Mouse (Mus musculus): ENCODE results near the gene Olfr353.

- TF ChIP-seq EP300 (IDR thresholded peaks at IDR 0.05; ENCODE audit: low read depth) (no peak), CTCF (IDR thresholded peaks at IDR 0.05; ENCODE audit: low read depth) (no peak)
These were observed at the start of gene Olfr353 for GRCm38 (mm10) chr2:36892836-36893235.

Data from liver, embryonic 14.5 days (tissue).